Mouse (Mus musculus) T-helper 17 cell (primary cell): ENCODE results near the gene Smoc2.

Experiments
- in situ Hi-C, 2 experiments: fragments of 300-600 bp; cut with MboI, MseI; formaldehyde crosslinking; loops; 1 replicate in 1 of 2; 2 replicates in 1 of 2; pipeline ENCODE4 v1.15.1; 2025; ENCODE audit warnings: high pct_unique_total_duplicates in 2 of 2

Gene Smoc2

DNA sequence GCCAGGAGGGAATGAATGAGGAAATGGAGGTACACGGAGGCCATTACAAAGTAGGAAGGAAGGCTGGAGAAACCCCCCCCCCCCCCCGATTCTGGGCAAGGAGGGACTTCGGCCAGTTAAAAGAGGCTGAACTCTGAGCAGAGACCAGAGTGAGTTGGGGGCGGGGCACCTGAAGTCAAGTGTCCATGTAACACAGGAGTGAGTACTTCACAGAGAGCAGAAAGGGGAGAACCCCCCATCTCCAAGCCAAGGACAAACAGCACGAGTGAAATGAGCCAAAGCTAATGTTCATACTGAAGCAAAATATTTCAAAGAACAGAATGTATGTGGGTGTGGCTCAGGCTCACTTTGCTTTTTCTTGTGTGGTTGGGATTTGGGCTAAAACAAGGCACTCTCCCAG lies 121.7 kb downstream of the Smoc2 start:
- in situ Hi-C loops, result no loop called here

DNA sequence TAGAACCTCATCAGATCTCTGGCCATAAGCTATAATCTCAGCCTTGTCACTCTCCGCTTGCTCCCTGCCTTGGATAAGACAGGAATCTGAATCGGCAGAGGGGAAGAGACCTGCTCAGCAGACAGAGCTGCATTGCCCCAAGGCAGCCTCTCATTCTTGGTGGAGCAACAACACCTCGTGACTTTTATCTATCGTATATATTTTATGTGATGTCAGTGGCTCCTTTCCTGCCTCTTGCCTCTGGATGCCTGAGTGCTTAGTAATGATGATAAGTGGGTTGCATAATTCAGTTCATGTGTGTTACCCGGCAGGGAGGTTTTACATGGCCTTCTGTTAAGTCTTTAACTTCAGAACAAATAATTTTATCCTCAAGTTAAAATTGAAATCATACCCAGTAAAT lies 128.6 kb downstream of the Smoc2 start:
- in situ Hi-C loops, result no loop called here

DNA sequence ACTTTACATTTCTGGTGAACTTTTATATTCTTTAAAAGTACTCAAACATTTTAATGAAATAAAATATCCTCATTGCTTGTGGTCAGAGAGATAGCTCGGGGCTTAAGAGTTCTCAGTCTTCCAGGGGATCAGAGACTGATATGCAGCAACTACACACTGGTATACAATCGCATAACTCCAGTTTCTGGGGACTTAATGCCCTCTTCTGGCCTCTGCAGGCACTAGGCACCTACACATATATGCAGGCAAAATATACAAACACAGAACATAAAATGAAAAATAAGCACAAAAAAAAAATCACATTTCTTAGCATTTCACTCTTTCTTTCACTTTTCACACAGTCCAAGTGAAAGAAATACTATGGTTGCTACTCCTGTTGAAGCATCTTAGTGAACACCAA lies 133.2 kb downstream of the Smoc2 start:
- in situ Hi-C loops, result no loop called here

DNA sequence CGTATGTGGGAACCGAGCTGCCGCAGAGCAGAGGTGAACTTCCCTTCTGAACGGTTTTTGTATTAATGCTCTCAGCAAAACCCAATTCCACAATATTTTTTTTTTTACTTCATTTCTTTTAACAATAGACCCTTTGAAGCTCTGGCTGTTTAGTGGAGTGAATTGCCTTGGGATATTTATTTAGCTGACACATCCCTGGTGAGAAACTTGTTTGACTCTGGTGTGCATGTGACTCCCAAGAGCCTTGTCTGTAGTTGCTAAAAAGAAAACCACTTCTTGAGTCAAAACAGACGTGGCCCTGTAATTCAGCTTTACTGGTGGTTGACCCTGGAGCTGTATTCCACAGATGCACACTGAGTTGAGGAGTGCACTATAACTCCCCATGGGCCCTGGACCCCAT lies 135.2 kb downstream of the Smoc2 start:
- in situ Hi-C loops, result no loop called here

DNA sequence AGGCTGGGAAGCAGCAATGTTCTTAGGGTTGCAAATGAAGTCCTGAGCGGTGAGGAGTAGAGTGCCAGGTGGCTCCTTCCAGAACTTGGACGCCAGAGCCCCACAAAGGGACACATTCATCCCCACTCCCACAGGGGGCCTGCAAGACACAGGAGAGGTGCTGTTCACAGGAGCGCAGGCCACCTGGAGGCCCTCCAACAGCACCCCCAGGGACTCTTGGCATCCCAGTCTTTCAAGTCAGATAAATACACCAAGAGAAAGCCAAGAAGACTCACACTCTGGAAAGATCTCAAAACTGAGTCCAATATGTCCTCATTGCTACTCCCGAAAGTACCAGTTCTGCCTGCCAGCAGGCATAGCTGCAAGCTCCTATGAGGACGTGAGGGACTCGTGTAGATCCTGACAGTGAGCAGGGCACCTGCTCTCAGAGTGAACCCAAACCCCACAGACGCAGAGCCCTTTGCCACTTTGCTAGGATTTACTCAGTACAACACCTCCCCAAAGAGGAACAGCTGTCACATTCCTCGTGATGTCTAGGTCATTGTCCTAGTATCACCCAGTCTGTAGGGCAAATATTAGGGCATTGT lies 141.2 kb downstream of the Smoc2 start:
- in situ Hi-C loops, result no loop called here

DNA sequence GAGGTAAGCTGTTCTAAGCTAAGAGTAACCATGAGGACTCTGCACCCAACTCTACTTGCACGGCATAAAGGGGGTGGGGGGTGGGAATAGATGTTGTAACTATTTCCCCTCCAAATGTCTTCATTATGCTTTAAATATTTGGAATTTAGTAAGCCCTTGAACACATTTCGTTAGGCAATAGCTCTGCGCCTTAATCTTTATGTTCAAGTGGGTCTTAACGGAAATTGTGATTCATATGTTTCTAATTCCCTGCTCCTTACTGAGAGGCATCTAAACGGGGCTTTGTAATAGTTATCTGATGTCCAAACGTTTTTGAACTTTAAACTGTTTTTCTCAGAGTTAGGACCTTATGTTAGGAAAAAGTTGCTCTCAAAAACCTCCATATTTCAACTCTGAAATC lies 147.2 kb downstream of the Smoc2 start:
- in situ Hi-C loops, result no loop called here

DNA sequence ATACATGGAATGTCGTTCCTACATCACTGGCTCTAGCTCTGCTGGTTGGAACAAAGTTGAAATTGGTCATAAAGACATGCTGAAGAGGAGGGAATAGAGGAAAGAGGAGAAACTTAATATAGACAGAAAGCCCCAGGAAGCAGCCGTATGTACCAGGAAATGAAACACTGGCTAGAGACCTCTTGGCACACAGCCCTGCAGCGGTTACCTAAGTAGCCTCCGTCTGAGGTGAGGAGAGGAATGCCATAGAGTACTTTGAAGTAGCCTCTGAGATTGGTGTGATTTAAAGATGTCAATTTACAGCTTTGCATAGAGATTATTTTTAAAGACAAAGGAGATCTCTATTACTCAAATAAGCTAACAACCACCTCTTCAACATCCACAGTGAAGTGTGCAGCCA lies 155.4 kb downstream of the Smoc2 start:
- in situ Hi-C loops, result no loop called here

DNA sequence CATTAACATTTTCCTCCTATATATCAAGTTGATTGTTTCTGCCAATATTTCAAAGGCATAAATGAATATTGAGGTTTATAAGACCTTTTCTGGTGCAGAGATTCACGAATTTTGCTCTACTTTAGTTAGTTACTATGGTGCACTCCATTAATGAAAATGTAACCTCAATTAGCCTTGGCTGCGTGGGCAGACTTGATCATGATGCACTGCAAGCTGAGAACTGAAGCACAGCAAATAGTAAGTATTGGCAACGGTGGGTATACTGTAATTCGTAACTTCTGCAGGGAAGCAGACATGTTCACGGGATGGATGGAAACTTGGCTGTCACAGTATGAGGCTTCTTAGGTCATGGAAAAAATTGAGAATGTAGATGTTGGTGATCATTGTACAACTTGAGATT lies 166.3 kb downstream of the Smoc2 start:
- in situ Hi-C loops, result no loop called here

DNA sequence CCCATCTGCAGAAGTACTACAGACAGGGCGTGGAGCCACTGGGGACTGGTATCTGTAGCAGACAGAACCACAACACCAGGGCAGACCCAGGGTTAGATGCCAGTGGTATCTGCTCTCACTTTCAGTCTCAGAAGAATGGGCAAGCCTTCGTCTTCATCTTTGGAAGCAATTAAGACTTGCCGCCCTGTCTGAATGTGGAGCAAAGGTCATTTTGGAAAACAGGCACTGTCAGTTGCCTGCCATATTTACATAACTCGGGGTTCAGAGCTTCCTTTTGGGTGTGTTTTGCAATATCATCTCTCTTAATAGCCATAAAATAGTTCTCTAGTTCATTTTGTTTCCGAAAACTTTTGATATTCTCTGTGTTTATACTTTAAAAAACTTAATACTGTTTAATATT lies 168.0 kb downstream of the Smoc2 start:
- in situ Hi-C loops, result no loop called here
